Comparison of ENCODE assay signal across 10 mouse cellular contexts in the genomic region with DNA sequence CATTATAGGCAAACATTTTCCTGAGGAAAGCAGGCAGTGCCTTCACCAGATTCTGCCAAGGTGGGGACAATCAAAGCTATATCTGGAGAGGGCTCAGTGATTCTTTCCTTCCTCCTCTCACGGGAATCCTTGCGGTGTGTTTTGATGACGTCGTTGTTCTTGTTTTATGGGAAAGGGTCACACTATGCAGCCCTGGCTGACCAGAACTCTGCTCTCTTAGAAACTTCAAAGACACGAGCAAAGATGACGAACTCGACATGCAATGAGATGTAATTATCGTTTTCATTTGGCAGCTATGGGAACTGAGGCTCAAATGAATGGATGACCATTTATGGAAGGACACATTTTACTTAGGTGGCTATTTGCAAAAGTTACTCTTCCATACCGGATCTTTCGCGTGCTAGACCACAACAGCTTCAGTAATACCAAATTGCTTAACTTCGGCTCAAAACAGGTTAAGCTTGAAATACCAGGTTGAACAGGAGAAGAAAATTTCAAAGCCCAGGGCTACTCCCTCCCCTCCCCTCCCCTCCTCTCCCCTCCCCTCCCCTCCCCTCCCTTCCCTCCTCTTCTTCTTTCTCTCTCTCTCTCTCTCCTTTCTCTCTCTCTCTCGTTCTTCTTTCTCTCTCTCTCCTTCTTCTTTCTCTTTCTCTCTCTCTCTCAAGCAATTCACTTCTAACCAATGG. TPM values are rescaled to one million over a fixed set of nuclear protein-coding genes. Genes with fewer than 3 reads are reported as not detected.
DNase-seq lines count a peak whose midpoint lies in the region; ATAC-seq and TF ChIP-seq lines count a peak whose summit lies in the region.
"Had no signal": no experiment of that assay in that cellular context is flagged by ENCODE, and none has a peak within 500 bp of the region (broad histone marks: within the 10 kb centered on the region; RNA-seq: fewer than 3 reads in every experiment).

No protein-coding gene starts in this region.

- H3K4me1 ChIP-seq in erythroblast, embryonic 14.5 days (ENCODE audit: control insufficient read depth): peaks cover 27% of the 10 kb centered on the region
- H3K4me1 ChIP-seq in lung, embryonic 16.5 days (replicated peaks; ENCODE audit: control insufficient read depth, insufficient read depth, low read length): peaks cover 8% of the 10 kb centered on the region
- H3K4me1 ChIP-seq in hindbrain, postnatal 0 days (ENCODE audit: insufficient read depth, low read length): no peaks in the 10 kb centered on the region
- no peaks in the 10 kb centered on the region for H3K4me1 ChIP-seq in neural tube, embryonic 12.5 days

- peak overlapping the region; percentile 27 for H3K9ac ChIP-seq in lung, embryonic 16.5 days (ENCODE audit: low read length)
- no peak overlapping the region for H3K9ac ChIP-seq in hindbrain, postnatal 0 days (replicated peaks; ENCODE audit: low read length)
- H3K9ac ChIP-seq in neural tube, embryonic 12.5 days: no peak overlapping the region

- TF ChIP-seq CTCF in hindbrain, postnatal 0 days (IDR thresholded peaks at IDR 0.05; ENCODE audit: low read depth): no peak

- 10% methylated on average over 12 of the region's 13 CpGs for WGBS in lung, embryonic 16.5 days
- WGBS in hindbrain, postnatal 0 days: 36% methylated on average over 12 of the region's 13 CpGs
- WGBS in neural tube, embryonic 12.5 days: 30% methylated on average over 12 of the region's 13 CpGs

- peak overlapping the region; percentile 56 for H3K4me2 ChIP-seq in lung, embryonic 16.5 days (ENCODE audit: low read depth, low read length)
- 0 out of 2 replicates have a peak overlapping the region, but pooled peaks have one; percentile 5 for H3K4me2 ChIP-seq in hindbrain, postnatal 0 days (ENCODE audit: low read depth, low read length)
- H3K4me2 ChIP-seq in neural tube, embryonic 12.5 days (replicated peaks): peak overlapping the region; percentile 33

- ATAC-seq in erythroblast, adult 5-6 weeks (replicated peaks; ENCODE audit: low FRiP score, poor library complexity, severe bottlenecking): no peak
- peak; percentile 43 for ATAC-seq in lung, embryonic 16.5 days (ENCODE audit: low read depth)
- ATAC-seq in hindbrain, postnatal 0 days: no peak
- no peak for ATAC-seq in neural tube, embryonic 12.5 days (ENCODE audit: low FRiP score, low read depth)

- peaks cover 36% of the 10 kb centered on the region for H3K36me3 ChIP-seq in erythroblast, embryonic 14.5 days (ENCODE audit: control insufficient read depth)
- peaks cover 6% of the 10 kb centered on the region; the same call in 1 of the 2 replicates for H3K36me3 ChIP-seq in lung, embryonic 16.5 days (ENCODE audit: control insufficient read depth, insufficient read depth, low read length)
- H3K36me3 ChIP-seq in hindbrain, postnatal 0 days (ENCODE audit: insufficient read depth, low read length): peaks cover 12% of the 10 kb centered on the region
- H3K36me3 ChIP-seq in neural tube, embryonic 12.5 days: peaks cover 14% of the 10 kb centered on the region

- DNase-seq in lung, postnatal 25 days (ENCODE audit: low spot score): no peak
- no peak for DNase-seq in hindbrain, postnatal 0 days (ENCODE audit: low spot score)
- no peak for DNase-seq in spleen, postnatal 14 days (ENCODE audit: low spot score in 2 of 2)
- DNase-seq in layer of hippocampus, postnatal 14 days (ENCODE audit: low spot score in 2 of 2): no peak
- DNase-seq: lung, postnatal 14 days had no signal

- no peaks in the 10 kb centered on the region for H3K27me3 ChIP-seq in erythroblast, embryonic 14.5 days (ENCODE audit: control insufficient read depth)
- H3K27me3 ChIP-seq in lung, embryonic 16.5 days (ENCODE audit: control insufficient read depth, insufficient read depth, low read depth, low read length): no peaks in the 10 kb centered on the region
- no peaks in the 10 kb centered on the region for H3K27me3 ChIP-seq in hindbrain, postnatal 0 days (ENCODE audit: insufficient read depth, low read length)
- no peaks in the 10 kb centered on the region for H3K27me3 ChIP-seq in neural tube, embryonic 12.5 days (replicated peaks)

- no peaks in the 10 kb centered on the region for H3K9me3 ChIP-seq in erythroblast, embryonic 14.5 days (ENCODE audit: control insufficient read depth, low read length)
- no peaks in the 10 kb centered on the region for H3K9me3 ChIP-seq in lung, embryonic 16.5 days (ENCODE audit: control insufficient read depth, low read length)
- H3K9me3 ChIP-seq in hindbrain, postnatal 0 days (ENCODE audit: low read length): no peaks in the 10 kb centered on the region
- no peaks in the 10 kb centered on the region for H3K9me3 ChIP-seq in neural tube, embryonic 12.5 days

- peak overlapping the region; percentile 67 for H3K27ac ChIP-seq in lung, embryonic 16.5 days (ENCODE audit: low read length)
- no peak overlapping the region for H3K27ac ChIP-seq in hindbrain, postnatal 0 days
- H3K27ac ChIP-seq in neural tube, embryonic 12.5 days: no peak overlapping the region

- peak overlapping the region; percentile 64 for H3K4me3 ChIP-seq in erythroblast, embryonic 14.5 days (replicated peaks)
- peak overlapping the region; percentile 35 for H3K4me3 ChIP-seq in lung, embryonic 16.5 days (ENCODE audit: low read length)
- no peak overlapping the region for H3K4me3 ChIP-seq in hindbrain, postnatal 0 days (ENCODE audit: low read length)
- no peak overlapping the region for H3K4me3 ChIP-seq in neural tube, embryonic 12.5 days

RNA-seq across cellular contexts. Expression of gene Pdik1l, which starts 14.8 kb away (rescaled TPM):
- 0.14 and 0.53 TPM in 2 replicates for polyA plus RNA-seq in erythroblast, embryonic 14.5 days (2012)
- total RNA-seq in erythroblast, adult 5-6 weeks (2015; ENCODE audit: low replicate concordance): 9.8 and 12.3 TPM in 2 replicates
- total RNA-seq in erythroblast, adult 5-6 weeks (2017; ENCODE audit: low replicate concordance): 13.2 and 16.2 TPM in 2 replicates
- polyA plus RNA-seq in lung, embryonic 16.5 days (2015; fragmentation: Nextera tagmentation; extraction: Ambion mirVana): 23.3 and 23.4 TPM in 2 replicates
- total RNA-seq in hindbrain, postnatal 0 days (2014; rRNA removed): 25.5 and 35.2 TPM in 2 replicates
- polyA plus RNA-seq in hindbrain, postnatal 0 days (2015; fragmentation: Nextera tagmentation; extraction: Ambion mirVana): 23.3 and 24.8 TPM in 2 replicates
- 28.1 and 31.9 TPM in 2 replicates for polyA plus RNA-seq in neural tube, embryonic 12.5 days (2016; fragmentation: Nextera tagmentation; extraction: Ambion mirVana)
- total RNA-seq in layer of hippocampus, postnatal 14 days (2021): 10 to 100 TPM; 21.5 to 21.9 TPM

RNA-seq across cellular contexts. Expression of gene Grrp1, which starts 19.0 kb away (rescaled TPM):
- polyA plus RNA-seq in erythroblast, embryonic 14.5 days (2012): 0.03 TPM in 1 of 2 replicates, not detected in the other
- not detected in 2 replicates for total RNA-seq in erythroblast, adult 5-6 weeks (2015; ENCODE audit: low replicate concordance)
- total RNA-seq in erythroblast, adult 5-6 weeks (2017; ENCODE audit: low replicate concordance): not detected in 2 replicates
- polyA plus RNA-seq in lung, embryonic 16.5 days (2015; fragmentation: Nextera tagmentation; extraction: Ambion mirVana): 9.0 and 11.0 TPM in 2 replicates
- 13.7 and 18.4 TPM in 2 replicates for total RNA-seq in hindbrain, postnatal 0 days (2014; rRNA removed)
- 11.1 and 12.2 TPM in 2 replicates for polyA plus RNA-seq in hindbrain, postnatal 0 days (2015; fragmentation: Nextera tagmentation; extraction: Ambion mirVana)
- 9.7 and 10.2 TPM in 2 replicates for polyA plus RNA-seq in neural tube, embryonic 12.5 days (2016; fragmentation: Nextera tagmentation; extraction: Ambion mirVana)
- total RNA-seq in layer of hippocampus, postnatal 14 days (2021): 1 to 10 TPM; 3.6 to 4.1 TPM

RNA-seq across cellular contexts. Expression of gene Gm30191, which starts 26.1 kb away (rescaled TPM):
- 0.06 TPM in 1 of 2 replicates, not detected in the other for polyA plus RNA-seq in erythroblast, embryonic 14.5 days (2012)
- total RNA-seq in erythroblast, adult 5-6 weeks (2015; ENCODE audit: low replicate concordance): not detected in 2 replicates
- total RNA-seq in erythroblast, adult 5-6 weeks (2017; ENCODE audit: low replicate concordance): not detected in 2 replicates
- polyA plus RNA-seq in lung, embryonic 16.5 days (2015; fragmentation: Nextera tagmentation; extraction: Ambion mirVana): not detected in 2 replicates
- not detected in 2 replicates for total RNA-seq in hindbrain, postnatal 0 days (2014; rRNA removed)
- polyA plus RNA-seq in hindbrain, postnatal 0 days (2015; fragmentation: Nextera tagmentation; extraction: Ambion mirVana): 0.59 and 0.79 TPM in 2 replicates
- 0.33 TPM in 1 of 2 replicates, not detected in the other for polyA plus RNA-seq in neural tube, embryonic 12.5 days (2016; fragmentation: Nextera tagmentation; extraction: Ambion mirVana)
- not detected for total RNA-seq in layer of hippocampus, postnatal 14 days (2021)
- total RNA-seq: adrenal gland, postnatal 14 days had no signal

RNA-seq across cellular contexts. Expression of gene Zfp593, which starts 27.5 kb away (rescaled TPM):
- 1.3 TPM in 2 replicates for polyA plus RNA-seq in erythroblast, embryonic 14.5 days (2012)
- total RNA-seq in erythroblast, adult 5-6 weeks (2015; ENCODE audit: low replicate concordance): 0.38 and 0.63 TPM in 2 replicates
- total RNA-seq in erythroblast, adult 5-6 weeks (2017; ENCODE audit: low replicate concordance): 0.84 and 1.4 TPM in 2 replicates
- 10.9 and 12.6 TPM in 2 replicates for polyA plus RNA-seq in lung, embryonic 16.5 days (2015; fragmentation: Nextera tagmentation; extraction: Ambion mirVana)
- 10.2 and 10.6 TPM in 2 replicates for total RNA-seq in hindbrain, postnatal 0 days (2014; rRNA removed)
- polyA plus RNA-seq in hindbrain, postnatal 0 days (2015; fragmentation: Nextera tagmentation; extraction: Ambion mirVana): 11.0 and 12.5 TPM in 2 replicates
- 18.6 and 18.9 TPM in 2 replicates for polyA plus RNA-seq in neural tube, embryonic 12.5 days (2016; fragmentation: Nextera tagmentation; extraction: Ambion mirVana)
- 10 to 100 TPM; 10.6 to 11.8 TPM for total RNA-seq in layer of hippocampus, postnatal 14 days (2021)

RNA-seq across cellular contexts. Expression of gene E130218I03Rik, which starts 29.4 kb away (rescaled TPM):
- not detected in 2 replicates for polyA plus RNA-seq in erythroblast, embryonic 14.5 days (2012)
- total RNA-seq in erythroblast, adult 5-6 weeks (2015; ENCODE audit: low replicate concordance): not detected in 2 replicates
- 0.70 TPM in 1 of 2 replicates, not detected in the other for total RNA-seq in erythroblast, adult 5-6 weeks (2017; ENCODE audit: low replicate concordance)
- 0.48 and 0.80 TPM in 2 replicates for polyA plus RNA-seq in lung, embryonic 16.5 days (2015; fragmentation: Nextera tagmentation; extraction: Ambion mirVana)
- total RNA-seq in hindbrain, postnatal 0 days (2014; rRNA removed): 0.31 TPM in 1 of 2 replicates, not detected in the other
- polyA plus RNA-seq in hindbrain, postnatal 0 days (2015; fragmentation: Nextera tagmentation; extraction: Ambion mirVana): 0.95 and 1.4 TPM in 2 replicates
- polyA plus RNA-seq in neural tube, embryonic 12.5 days (2016; fragmentation: Nextera tagmentation; extraction: Ambion mirVana): 0.45 and 0.84 TPM in 2 replicates
- total RNA-seq in layer of hippocampus, postnatal 14 days (2021): not detected
- total RNA-seq: adrenal gland, postnatal 14 days had no signal

Comparison
In these comparisons a context has a peak if more than half of its experiments do, and no peak if none do; other contexts are left out.
1. H3K4me3 ChIP-seq: peak in erythroblast, embryonic 14.5 days (single experiment) and lung, embryonic 16.5 days (single experiment); none in hindbrain, postnatal 0 days (single experiment) and neural tube, embryonic 12.5 days (single experiment).
2. H3K4me2 ChIP-seq: peak in every context shown above with its lines; median percentile 56 in lung, embryonic 16.5 days; 33 in neural tube, embryonic 12.5 days; 5 in hindbrain, postnatal 0 days.
3. RNA of gene Pdik1l, which starts 14.8 kb away (polyA plus RNA-seq): 28.1 to 31.9 TPM in neural tube, embryonic 12.5 days, 23.3 to 24.8 TPM in hindbrain, postnatal 0 days and 23.3 to 23.4 TPM in lung, embryonic 16.5 days; 0.14 to 0.53 TPM in erythroblast, embryonic 14.5 days; every median in the first group is over 10 times any median in the second.